Mouse (Mus musculus): Measurements from ENCODE around the gene D430041D05Rik. TPM values are rescaled to one million over a fixed set of nuclear protein-coding genes. Genes with fewer than 3 reads are reported as not detected.

D430041D05Rik gene
- total RNA-seq, 1 experiment: 0.54 TPM

DNA sequence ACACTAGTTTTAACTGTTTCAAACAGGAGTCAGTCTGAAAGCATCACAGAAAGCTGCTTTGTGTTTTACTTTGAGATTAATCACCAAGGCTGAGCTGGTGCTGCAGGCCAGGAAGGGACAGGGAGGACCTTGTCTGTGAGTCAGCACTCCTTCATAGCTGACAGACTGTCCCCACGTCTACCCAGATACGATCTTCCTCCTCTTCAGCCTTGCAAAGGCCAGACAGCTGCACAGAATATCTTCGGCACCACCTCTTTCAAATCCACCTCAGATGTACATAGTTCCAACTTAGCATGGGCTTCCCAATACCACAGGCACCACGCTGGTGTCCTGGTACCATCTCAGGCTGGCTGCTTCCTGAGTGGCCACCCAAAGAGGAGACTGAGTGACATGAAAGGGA lies 232.6 kb downstream of the D430041D05Rik start:
- no peak overlapping the region for H3K27ac ChIP-seq (ENCODE audit: insufficient read depth, low read depth, low read length, poor library complexity, severe bottlenecking)
- in situ Hi-C loops (cut with MboI; ENCODE audit: low sequenced_read_pairs in 2 of 2, unreplicated experiment in 2 of 2): no loop called here
- peaks cover 0 to 3% of the 10 kb centered on the region in 2 experiments; a peak in 1 of 4 replicates for H3K4me1 ChIP-seq (ENCODE audit: control insufficient read depth in 2 of 2, insufficient read depth in 2 of 2, low read length in 2 of 2, poor library complexity in 1 of 2)
- no peak overlapping the region for H3K4me3 ChIP-seq (ENCODE audit: insufficient read depth in 1 of 2, low read depth in 1 of 2, low read length in 2 of 2, poor library complexity in 1 of 2, severe bottlenecking in 1 of 2)
- no peak overlapping the region for H3K9ac ChIP-seq (ENCODE audit: insufficient read depth, low read depth, low read length, poor library complexity, severe bottlenecking)
- TF ChIP-seq CHD2 (IDR thresholded peaks at IDR 0.05; ENCODE audit: low read depth, low read length) (no peak), ZNF384 (IDR thresholded peaks at IDR 0.05; ENCODE audit: low read depth, low read length) (no peak), HCFC1 (IDR thresholded peaks at IDR 0.05; ENCODE audit: borderline replicate concordance, insufficient read depth, low read length) (no peak)
- H3K36me3 ChIP-seq (ENCODE audit: control insufficient read depth, insufficient read depth, low read length, poor library complexity, severe bottlenecking): no peaks in the 10 kb centered on the region
- no peaks in the 10 kb centered on the region for H3K9me3 ChIP-seq (ENCODE audit: control insufficient read depth, insufficient read depth, low read depth, low read length)
- DNase-seq (ENCODE audit: low read depth, low spot score): no peak

DNA sequence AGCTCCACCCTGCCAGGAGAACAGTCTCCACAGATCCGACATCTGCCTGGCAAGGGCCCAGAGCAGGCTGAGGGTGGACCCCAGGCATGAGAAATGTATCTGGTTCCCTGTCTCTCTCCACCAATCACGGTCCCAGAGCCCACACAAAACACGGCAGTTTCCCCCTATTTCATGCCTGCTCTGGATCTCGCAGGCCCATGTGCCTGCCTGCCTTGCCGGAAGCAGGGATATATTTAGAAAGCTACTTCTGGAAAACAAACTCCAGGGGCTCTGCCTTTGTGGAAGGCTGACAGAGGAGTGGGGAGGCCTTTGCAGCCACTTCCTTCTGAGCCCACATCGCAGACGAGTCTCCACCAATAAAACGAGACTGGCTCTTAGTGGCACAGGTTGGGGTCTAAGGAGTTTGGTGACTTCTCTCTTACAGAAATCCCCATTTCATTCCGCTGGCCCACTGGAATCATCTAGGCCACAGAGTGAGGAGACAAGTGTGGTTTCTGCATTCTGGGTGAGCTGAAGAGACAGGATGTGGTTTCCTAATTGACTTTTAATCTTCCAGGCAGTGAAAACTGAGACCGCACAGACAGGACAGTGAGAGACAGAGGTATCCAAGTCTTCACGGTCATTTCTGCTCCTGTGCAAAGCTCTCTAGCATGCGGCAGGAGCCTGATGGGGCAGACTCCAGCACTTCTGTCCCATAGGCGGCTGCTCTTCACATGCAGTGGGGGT lies 233.7 kb downstream of the D430041D05Rik start:
- TF ChIP-seq MAFK (IDR thresholded peaks at IDR 0.05; ENCODE audit: insufficient read depth, low read depth, low read length) (no peak), ZC3H11A (IDR thresholded peaks at IDR 0.05; ENCODE audit: borderline replicate concordance, low read depth, low read length) (no peak), CHD2 (IDR thresholded peaks at IDR 0.05; ENCODE audit: low read depth, low read length) (no peak), HCFC1 (IDR thresholded peaks at IDR 0.05; ENCODE audit: borderline replicate concordance, insufficient read depth, low read length) (no peak)
- H3K9me3 ChIP-seq (ENCODE audit: control insufficient read depth, insufficient read depth, low read depth, low read length): no peaks in the 10 kb centered on the region
- H3K27ac ChIP-seq (ENCODE audit: insufficient read depth, low read depth, low read length, poor library complexity, severe bottlenecking): no peak overlapping the region
- H3K36me3 ChIP-seq (ENCODE audit: control insufficient read depth, insufficient read depth, low read length, poor library complexity, severe bottlenecking): no peaks in the 10 kb centered on the region
- H3K4me3 ChIP-seq (ENCODE audit: insufficient read depth in 1 of 2, low read depth in 1 of 2, low read length in 2 of 2, poor library complexity in 1 of 2, severe bottlenecking in 1 of 2): no peak overlapping the region
- in situ Hi-C loops (cut with MboI; ENCODE audit: low sequenced_read_pairs in 2 of 2, unreplicated experiment in 2 of 2): no loop called here
- H3K4me1 ChIP-seq (ENCODE audit: control insufficient read depth in 2 of 2, insufficient read depth in 2 of 2, low read length in 2 of 2, poor library complexity in 1 of 2): peaks cover 0 to 3% of the 10 kb centered on the region in 2 experiments; a peak in 1 of 4 replicates
- DNase-seq (ENCODE audit: low read depth, low spot score): no peak
- no peak overlapping the region for H3K9ac ChIP-seq (ENCODE audit: insufficient read depth, low read depth, low read length, poor library complexity, severe bottlenecking)

DNA sequence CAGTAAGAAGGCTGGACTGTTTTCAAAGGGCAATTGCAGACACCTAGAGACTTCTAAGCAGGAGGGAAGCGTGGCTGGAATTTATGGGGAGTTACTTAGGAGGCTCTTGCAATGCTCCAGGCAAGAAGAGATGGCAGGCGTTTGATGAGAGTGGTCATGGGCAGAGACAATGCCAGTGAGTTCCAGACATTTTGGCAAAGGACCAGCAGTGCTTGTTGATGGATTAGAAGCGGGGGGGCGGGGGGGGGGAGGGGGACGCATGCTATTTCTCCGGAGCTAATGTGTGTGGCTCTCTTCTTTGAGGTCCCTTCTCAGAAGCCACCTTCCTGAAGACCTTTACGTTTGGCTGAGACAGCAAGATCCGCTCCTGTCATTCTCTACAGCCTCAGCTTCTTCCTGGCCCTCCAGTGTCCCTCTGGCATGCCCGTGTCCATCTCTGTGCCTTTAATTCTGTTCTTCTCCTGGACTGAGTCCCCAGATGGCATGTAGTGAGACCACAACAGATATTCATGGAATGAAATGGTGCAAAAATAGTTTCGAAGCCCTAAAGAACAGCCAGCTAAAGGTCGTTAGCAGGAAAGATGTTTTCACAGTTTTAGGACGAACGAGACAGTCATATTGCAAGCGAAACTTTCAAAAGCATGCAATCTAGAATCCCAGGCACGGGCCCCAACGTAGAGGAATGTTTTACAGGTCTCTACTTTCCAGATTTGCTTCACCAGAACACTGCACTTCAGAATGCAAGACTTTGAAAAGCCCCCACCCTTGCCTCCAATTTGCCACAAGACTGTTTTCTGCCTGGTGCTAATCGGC lies 234.4 kb downstream of the D430041D05Rik start:
- H3K36me3 ChIP-seq (ENCODE audit: control insufficient read depth, insufficient read depth, low read length, poor library complexity, severe bottlenecking): no peaks in the 10 kb centered on the region
- DNase-seq (ENCODE audit: low read depth, low spot score): no peak
- no peak overlapping the region for H3K27ac ChIP-seq (ENCODE audit: insufficient read depth, low read depth, low read length, poor library complexity, severe bottlenecking)
- TF ChIP-seq CHD2 (IDR thresholded peaks at IDR 0.05; ENCODE audit: low read depth, low read length) (no peak), ZC3H11A (IDR thresholded peaks at IDR 0.05; ENCODE audit: borderline replicate concordance, low read depth, low read length) (no peak), HCFC1 (IDR thresholded peaks at IDR 0.05; ENCODE audit: borderline replicate concordance, insufficient read depth, low read length) (no peak), MAFK (IDR thresholded peaks at IDR 0.05; ENCODE audit: insufficient read depth, low read depth, low read length) (no peak), ZNF384 (IDR thresholded peaks at IDR 0.05; ENCODE audit: low read depth, low read length) (no peak)
- H3K4me1 ChIP-seq (ENCODE audit: control insufficient read depth in 2 of 2, insufficient read depth in 2 of 2, low read length in 2 of 2, poor library complexity in 1 of 2): peaks cover 0 to 3% of the 10 kb centered on the region in 2 experiments; a peak in 1 of 4 replicates
- H3K4me3 ChIP-seq (ENCODE audit: insufficient read depth in 1 of 2, low read depth in 1 of 2, low read length in 2 of 2, poor library complexity in 1 of 2, severe bottlenecking in 1 of 2): no peak overlapping the region
- in situ Hi-C loops (cut with MboI; ENCODE audit: low sequenced_read_pairs in 2 of 2, unreplicated experiment in 2 of 2): no loop called here
- no peaks in the 10 kb centered on the region for H3K9me3 ChIP-seq (ENCODE audit: control insufficient read depth, insufficient read depth, low read depth, low read length)
- no peak overlapping the region for H3K9ac ChIP-seq (ENCODE audit: insufficient read depth, low read depth, low read length, poor library complexity, severe bottlenecking)

DNA sequence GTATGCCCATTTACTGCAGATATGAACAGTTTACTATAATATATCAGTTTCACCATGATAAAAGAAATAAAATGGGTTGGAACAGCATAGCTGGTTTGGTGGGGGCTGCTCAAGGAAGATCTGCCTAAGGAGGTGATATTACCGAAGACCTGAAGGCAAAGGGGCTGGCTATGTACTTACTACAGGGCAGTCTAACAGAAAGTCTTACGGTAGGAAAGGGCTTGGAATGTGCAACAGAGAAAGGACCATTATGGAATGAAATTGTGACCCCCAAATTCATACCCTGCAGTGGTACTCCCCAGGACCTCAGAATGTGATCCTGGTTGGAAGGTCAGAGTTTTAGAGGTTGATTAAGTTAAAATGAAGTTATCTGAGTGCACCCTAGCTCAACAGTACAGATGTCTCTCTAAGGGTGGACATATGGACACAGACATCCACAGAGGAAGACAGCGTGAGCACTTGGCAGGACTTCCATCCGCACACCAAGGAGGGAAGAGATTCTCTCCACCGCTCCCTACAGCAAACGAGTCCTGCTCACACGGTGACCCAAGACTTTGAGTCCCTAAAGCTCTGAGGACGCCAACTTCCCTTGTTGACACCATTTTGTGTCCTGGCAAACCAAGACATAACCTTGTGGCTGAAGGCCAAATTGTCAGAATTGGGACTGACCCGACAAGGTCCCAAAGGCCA lies 235.2 kb downstream of the D430041D05Rik start:
- TF ChIP-seq MAFK (IDR thresholded peaks at IDR 0.05; ENCODE audit: insufficient read depth, low read depth, low read length) (no peak), CHD2 (IDR thresholded peaks at IDR 0.05; ENCODE audit: low read depth, low read length) (no peak), ZC3H11A (IDR thresholded peaks at IDR 0.05; ENCODE audit: borderline replicate concordance, low read depth, low read length) (no peak), HCFC1 (IDR thresholded peaks at IDR 0.05; ENCODE audit: borderline replicate concordance, insufficient read depth, low read length) (no peak), ZNF384 (IDR thresholded peaks at IDR 0.05; ENCODE audit: low read depth, low read length) (no peak)
- Histone ChIP-seq H3K9ac (ENCODE audit: insufficient read depth, low read depth, low read length, poor library complexity, severe bottlenecking) (no peak overlapping the region), H3K9me3 (ENCODE audit: control insufficient read depth, insufficient read depth, low read depth, low read length) (no peaks in the 10 kb centered on the region), H3K4me1 (ENCODE audit: control insufficient read depth in 2 of 2, insufficient read depth in 2 of 2, low read length in 2 of 2, poor library complexity in 1 of 2) (peaks cover 0 to 3% of the 10 kb centered on the region in 2 experiments; a peak in 1 of 4 replicates), H3K36me3 (ENCODE audit: control insufficient read depth, insufficient read depth, low read length, poor library complexity, severe bottlenecking) (no peaks in the 10 kb centered on the region), H3K4me3 (ENCODE audit: insufficient read depth in 1 of 2, low read depth in 1 of 2, low read length in 2 of 2, poor library complexity in 1 of 2, severe bottlenecking in 1 of 2) (no peak overlapping the region), H3K27ac (ENCODE audit: insufficient read depth, low read depth, low read length, poor library complexity, severe bottlenecking) (no peak overlapping the region)
- no peak for DNase-seq (ENCODE audit: low read depth, low spot score)
- in situ Hi-C loops (cut with MboI; ENCODE audit: low sequenced_read_pairs in 2 of 2, unreplicated experiment in 2 of 2): no loop called here

Measured in ES-E14 (cell line).